Mouse (Mus musculus): ENCODE measurements around the gene Plekhn1.

- TF ChIP-seq CTCF (IDR thresholded peaks at IDR 0.05; ENCODE audit: insufficient read depth, low read length) (no peak), POLR2A (IDR thresholded peaks at IDR 0.05; ENCODE audit: borderline replicate concordance, extremely low read depth, low read depth, low read length) (no peak)
These were observed 48.5 kb downstream of the Plekhn1 start for GRCm38 (mm10) chr4:156185950-156186850.

Data from lung, adult 2 months (tissue).